Mouse (Mus musculus): ENCODE data around the gene Grm4. TPM values are rescaled to one million over a fixed set of nuclear protein-coding genes. Genes with fewer than 3 reads are reported as not detected.
A peak's percentile ranks its signal among the peaks of the same experiment; 100 is the strongest.

The Grm4 gene
- total and polyA plus RNA-seq, 3 experiments = 0.13 to 0.47 (median 0.16) TPM

DNA sequence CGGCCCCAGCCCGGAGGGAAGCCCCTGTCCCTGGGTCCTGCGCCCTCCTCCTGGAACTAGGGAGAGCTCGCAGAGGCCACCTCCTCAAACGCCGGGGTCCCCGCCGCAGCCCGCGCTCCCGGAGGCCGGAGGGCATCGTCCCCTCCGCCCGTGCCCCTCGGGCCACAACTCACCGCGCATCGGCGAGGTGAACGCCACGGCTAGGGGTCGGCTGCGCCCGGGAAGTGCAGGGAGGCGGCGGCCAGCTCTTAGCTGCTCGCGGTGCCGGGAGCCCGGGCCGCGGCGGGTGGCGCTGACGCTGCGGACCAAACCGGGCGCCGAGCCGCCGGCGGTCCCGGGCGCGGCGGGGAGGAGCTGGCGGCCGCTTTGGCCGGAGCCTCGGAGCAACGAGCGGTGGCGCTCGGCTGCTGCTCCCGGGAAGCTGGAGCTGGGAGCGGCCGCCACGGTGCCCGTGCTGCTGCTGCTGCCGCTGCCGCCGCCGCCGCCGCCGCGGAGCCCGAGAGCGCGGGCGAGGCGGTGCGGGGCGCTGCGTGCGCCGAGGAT is 8.5 kb downstream of the Grm4 start:
- DNase-seq = peak; percentile 22 to 35
- Histone ChIP-seq H3K9ac (ENCODE audit: low read depth, low read length) (peak overlapping the region; percentile 35), H3K36me3 (ENCODE audit: control insufficient read depth, insufficient read depth, low read length) (no peaks in the 10 kb centered on the region), H3K4me3 (peak overlapping the region; percentile 37), H3K79me2 (replicated peaks; ENCODE audit: control insufficient read depth, insufficient read depth, low read length) (no peaks in the 10 kb centered on the region), H3K27ac (no peak overlapping the region), H3K4me1 (ENCODE audit: control insufficient read depth, insufficient read depth, low read length) (no peaks in the 10 kb centered on the region), H3K27me3 (ENCODE audit: control insufficient read depth, insufficient read depth, low read length) (peaks cover 23% of the 10 kb centered on the region)
- no peak for TF ChIP-seq POLR2A (IDR thresholded peaks at IDR 0.05; ENCODE audit: insufficient read depth, low read depth, low read length)
- no peak for TF ChIP-seq CTCF (IDR thresholded peaks at IDR 0.05)
- no peak for TF ChIP-seq EP300 (IDR thresholded peaks at IDR 0.05; ENCODE audit: insufficient read depth, low read depth, low read length)
- intact Hi-C loops (cut with DNase I) = loop anchor here (5.0 kb wide), 2 partner anchors 255 to 300 kb away; no protein-coding TSS in a partner anchor
- WGBS = 3% methylated on average over 69 of the region's 78 CpGs

DNA sequence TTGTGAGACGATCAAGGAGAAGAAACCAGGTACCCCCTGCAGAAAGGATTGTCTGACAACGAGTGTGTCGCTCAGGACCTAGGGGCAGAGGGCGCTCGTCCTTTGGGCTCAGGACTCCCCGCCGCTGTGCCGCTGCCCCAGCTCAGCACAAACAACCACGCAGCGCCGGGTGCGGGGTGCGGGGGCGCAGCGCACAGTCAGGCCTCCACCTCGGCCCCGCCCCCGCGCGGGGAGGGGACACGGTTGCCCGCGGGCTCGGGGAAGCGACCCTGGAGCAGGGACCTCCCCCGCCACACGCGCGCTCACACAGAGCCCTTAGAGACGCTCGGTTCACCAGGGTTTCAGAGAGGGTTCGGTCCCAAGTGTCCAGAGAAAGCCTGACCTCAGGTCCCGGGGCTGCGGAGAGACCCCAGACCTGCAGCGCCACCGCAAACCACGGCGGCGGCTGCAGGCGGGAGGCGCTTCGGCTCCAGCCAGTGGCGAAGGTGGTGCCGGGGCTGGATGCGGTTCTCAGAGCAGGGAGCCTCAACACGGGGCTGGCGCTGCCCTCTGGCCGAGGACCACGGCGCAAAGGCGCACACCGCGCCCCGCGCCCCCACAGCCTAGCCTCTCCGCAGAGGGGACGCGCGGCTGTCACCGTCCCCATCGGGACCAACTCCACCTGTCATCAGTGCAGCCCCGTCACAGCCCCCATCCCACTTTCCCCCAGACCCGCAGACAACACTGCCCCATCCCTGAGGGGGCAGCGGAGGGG is 9.2 kb downstream of the Grm4 start:
- 3% methylated on average over 64 of the region's 64 CpGs for WGBS
- no peaks in the 10 kb centered on the region for H3K4me1 ChIP-seq (ENCODE audit: control insufficient read depth, insufficient read depth, low read length)
- H3K4me3 ChIP-seq = peak overlapping the region; percentile 37
- no peak overlapping the region for H3K9ac ChIP-seq (ENCODE audit: low read depth, low read length)
- no peak overlapping the region for H3K27ac ChIP-seq
- DNase-seq = peak in 1 of 2 experiments; percentile 25
- peaks cover 18% of the 10 kb centered on the region for H3K27me3 ChIP-seq (ENCODE audit: control insufficient read depth, insufficient read depth, low read length)
- no peaks in the 10 kb centered on the region for H3K36me3 ChIP-seq (ENCODE audit: control insufficient read depth, insufficient read depth, low read length)
- TF ChIP-seq POLR2A (IDR thresholded peaks at IDR 0.05; ENCODE audit: insufficient read depth, low read depth, low read length) (no peak), CTCF (IDR thresholded peaks at IDR 0.05) (0 out of 2 replicates have a peak, but pooled peaks have one; percentile 1)
- intact Hi-C loops (cut with DNase I) = loop anchor here (5.0 kb wide), 2 partner anchors 255 to 300 kb away; no protein-coding TSS in a partner anchor
- H3K79me2 ChIP-seq (replicated peaks; ENCODE audit: control insufficient read depth, insufficient read depth, low read length) = no peaks in the 10 kb centered on the region

DNA sequence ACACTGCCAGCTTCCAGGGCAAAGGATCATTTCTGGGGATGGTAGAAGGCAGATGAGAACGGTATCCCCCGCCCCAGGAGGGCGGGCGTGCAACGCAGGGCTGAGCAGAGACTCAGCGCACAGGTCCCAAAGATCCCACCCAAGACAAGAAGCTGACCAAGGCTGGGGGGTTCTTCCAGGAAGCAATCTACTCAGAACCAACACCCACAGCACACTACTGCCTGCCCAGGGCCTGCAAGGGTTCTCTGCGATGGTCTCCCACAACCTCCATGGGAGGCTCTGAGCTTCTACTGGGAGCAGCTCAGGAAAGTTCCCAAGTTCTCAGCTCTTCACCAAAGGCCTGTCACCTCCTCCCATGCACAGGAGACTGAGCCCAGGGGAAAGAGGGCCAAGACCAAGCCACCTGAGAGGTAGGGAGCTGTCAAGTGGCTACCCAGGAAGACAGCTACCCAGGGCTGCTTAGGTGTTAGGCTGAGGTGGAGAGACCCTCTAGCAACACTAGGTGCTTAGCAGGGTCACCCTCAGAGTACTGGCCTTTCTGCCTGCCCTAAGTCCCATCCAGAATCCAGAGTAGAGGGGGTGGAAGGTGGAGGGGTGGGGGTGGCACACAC is 10.0 kb downstream of the Grm4 start:
- Histone ChIP-seq H3K4me1 (ENCODE audit: control insufficient read depth, insufficient read depth, low read length) (no peaks in the 10 kb centered on the region), H3K79me2 (replicated peaks; ENCODE audit: control insufficient read depth, insufficient read depth, low read length) (no peaks in the 10 kb centered on the region), H3K27me3 (ENCODE audit: control insufficient read depth, insufficient read depth, low read length) (peaks cover 18% of the 10 kb centered on the region), H3K27ac (no peak overlapping the region), H3K36me3 (ENCODE audit: control insufficient read depth, insufficient read depth, low read length) (no peaks in the 10 kb centered on the region), H3K4me3 (no peak overlapping the region), H3K9ac (ENCODE audit: low read depth, low read length) (no peak overlapping the region)
- TF ChIP-seq POLR2A (IDR thresholded peaks at IDR 0.05; ENCODE audit: insufficient read depth, low read depth, low read length) = no peak
- no peak for TF ChIP-seq CTCF (IDR thresholded peaks at IDR 0.05)
- TF ChIP-seq EP300 (IDR thresholded peaks at IDR 0.05; ENCODE audit: insufficient read depth, low read depth, low read length) = no peak
- 89% methylated on average over 7 of the region's 7 CpGs for WGBS
- no peak for DNase-seq
- intact Hi-C loops (cut with DNase I) = loop anchor here (5.0 kb wide), 2 partner anchors 254 to 299 kb away; no protein-coding TSS in a partner anchor

DNA sequence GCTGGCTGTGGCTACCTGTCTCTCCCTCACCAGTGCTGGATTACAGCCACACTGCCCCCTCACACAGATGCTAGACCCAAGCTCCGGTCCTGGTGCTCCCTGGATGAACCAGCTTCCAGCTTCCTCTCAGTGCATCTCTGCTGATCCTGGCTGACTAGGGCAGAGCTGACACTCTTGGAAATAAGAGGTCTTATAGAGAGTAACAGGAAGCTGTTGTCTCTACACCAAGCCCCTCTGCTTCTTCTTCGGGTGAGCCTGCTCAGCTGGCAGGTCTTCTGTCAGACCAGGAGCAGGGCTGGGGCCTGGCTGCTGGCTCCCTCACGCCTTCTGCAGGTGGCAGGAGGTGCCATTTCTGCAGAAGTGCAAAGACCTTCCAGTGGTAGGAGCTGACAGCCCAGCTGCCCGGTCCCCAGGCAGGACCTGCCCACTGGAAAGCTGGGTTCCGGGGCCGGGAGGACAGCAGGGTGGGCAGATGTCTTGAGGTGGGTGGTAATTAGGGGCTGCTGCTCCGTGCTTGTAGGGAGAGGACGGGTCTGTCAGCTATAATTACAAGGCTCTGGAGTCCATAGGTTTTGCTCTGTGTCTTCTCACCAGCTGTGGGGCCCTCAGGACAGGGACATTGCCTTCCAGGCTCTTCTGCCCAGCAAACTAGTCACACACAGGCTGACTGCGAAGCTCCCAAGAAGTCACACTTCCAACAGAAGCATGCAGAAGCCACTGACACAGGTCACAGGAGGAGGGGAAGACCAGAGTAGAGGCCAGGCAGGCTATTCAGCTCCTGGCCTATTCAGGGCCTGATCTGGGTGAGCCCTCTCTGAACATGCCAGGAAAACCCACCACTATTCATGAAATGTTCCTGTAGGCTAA is 10.7 kb downstream of the Grm4 start:
- no peaks in the 10 kb centered on the region for H3K79me2 ChIP-seq (replicated peaks; ENCODE audit: control insufficient read depth, insufficient read depth, low read length)
- DNase-seq = no peak
- H3K4me1 ChIP-seq (ENCODE audit: control insufficient read depth, insufficient read depth, low read length) = no peaks in the 10 kb centered on the region
- H3K27ac ChIP-seq = no peak overlapping the region
- WGBS = 52% methylated on average over 9 of the region's 9 CpGs
- H3K36me3 ChIP-seq (ENCODE audit: control insufficient read depth, insufficient read depth, low read length) = no peaks in the 10 kb centered on the region
- H3K27me3 ChIP-seq (ENCODE audit: control insufficient read depth, insufficient read depth, low read length) = peaks cover 18% of the 10 kb centered on the region
- H3K4me3 ChIP-seq = no peak overlapping the region
- TF ChIP-seq EP300 (IDR thresholded peaks at IDR 0.05; ENCODE audit: insufficient read depth, low read depth, low read length) (no peak), POLR2A (IDR thresholded peaks at IDR 0.05; ENCODE audit: insufficient read depth, low read depth, low read length) (no peak), CTCF (IDR thresholded peaks at IDR 0.05) (no peak)
- intact Hi-C loops (cut with DNase I) = loop anchor here (5.0 kb wide), 2 partner anchors 253 to 298 kb away; no protein-coding TSS in a partner anchor
- no peak overlapping the region for H3K9ac ChIP-seq (ENCODE audit: low read depth, low read length)

DNA sequence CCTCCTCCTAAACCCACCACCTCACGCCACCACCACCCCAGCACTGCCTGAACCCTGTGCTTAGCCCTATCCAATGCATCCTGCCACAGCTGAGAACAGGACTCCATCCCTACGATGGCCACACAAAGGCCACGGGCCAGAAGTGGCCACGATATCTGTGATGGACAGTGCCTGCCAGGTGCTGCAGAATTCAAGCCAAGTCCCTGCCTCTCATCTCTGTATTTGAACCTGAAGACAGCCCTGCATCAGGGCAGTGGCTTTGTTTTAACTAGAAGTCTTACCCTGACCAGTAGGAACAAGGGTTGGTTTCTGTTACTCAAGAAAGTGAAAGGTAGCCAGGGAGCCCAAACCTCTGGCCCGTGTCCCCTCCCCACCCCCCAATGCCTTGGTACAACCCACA is 12.1 kb downstream of the Grm4 start:
- TF ChIP-seq EP300 (IDR thresholded peaks at IDR 0.05; ENCODE audit: insufficient read depth, low read depth, low read length) = no peak
- no peak for TF ChIP-seq CTCF (IDR thresholded peaks at IDR 0.05)
- TF ChIP-seq POLR2A (IDR thresholded peaks at IDR 0.05; ENCODE audit: insufficient read depth, low read depth, low read length) = no peak
- H3K27me3 ChIP-seq (ENCODE audit: control insufficient read depth, insufficient read depth, low read length) = peaks cover 17% of the 10 kb centered on the region
- WGBS = 73% methylated on average over 5 of the region's 5 CpGs

More for the DNA sequence above, 12.1 kb downstream of the Grm4 start:
- intact Hi-C loops (cut with DNase I) = no loop called here
- no peak for DNase-seq
- no peak overlapping the region for H3K4me3 ChIP-seq
- no peaks in the 10 kb centered on the region for H3K4me1 ChIP-seq (ENCODE audit: control insufficient read depth, insufficient read depth, low read length)
- H3K36me3 ChIP-seq (ENCODE audit: control insufficient read depth, insufficient read depth, low read length) = no peaks in the 10 kb centered on the region
- H3K27ac ChIP-seq = no peak overlapping the region
- no peak overlapping the region for H3K9ac ChIP-seq (ENCODE audit: low read depth, low read length)
- H3K79me2 ChIP-seq (replicated peaks; ENCODE audit: control insufficient read depth, insufficient read depth, low read length) = no peaks in the 10 kb centered on the region

Data from heart, adult 2 months (tissue).